Mouse (Mus musculus) gastrocnemius, postnatal 36 days (tissue): ENCODE measurements around the gene Morf4l1. TPM values are rescaled to one million over a fixed set of nuclear protein-coding genes. Genes with fewer than 3 reads are reported as not detected.
"Not testable (repeated sequence)": the region's sequence is repeated elsewhere in the genome, so short reads cannot be mapped to it uniquely, and the experiment has no call there.

Experiments
- DNase-seq, 2 experiments: peaks; one replicate each; pipeline ENCODE4 v3.0.0; 2022
- intact Hi-C: fragments of 180-260 bp; cut with DNase I; formaldehyde crosslinking; loops from one replicate; pipeline ENCODE4 v1.15.1; 2025
- total RNA-seq, 2 experiments: library from RNA; stranded (reverse); gene quantifications; 2 replicates each; pipeline ENCODE4 v1.2.3; 2021

The Morf4l1 gene
- total RNA-seq, 2 experiments from 2014 or later = 167 to 169 TPM

- no peak for DNase-seq
- intact Hi-C loops = no loop called here
Observed at GRCm38 (mm10) chr9:90117234-90117633, 2.7 kb upstream of the Morf4l1 start.

GRCm38 (mm10) chr9:90115308-90115700, 730 bp upstream of the Morf4l1 start:
- intact Hi-C loops = no loop called here
- DNase-seq = no peak

GRCm38 (mm10) chr9:90113651-90114566, 665 bp downstream of the Morf4l1 start:
- DNase-seq = peak; percentile 88
- intact Hi-C loops = no loop called here

GRCm38 (mm10) chr9:90113151-90113550, 1.4 kb downstream of the Morf4l1 start:
- intact Hi-C loops = no loop called here
- no peak for DNase-seq

GRCm38 (mm10) chr9:90109386-90109785, 5.2 kb downstream of the Morf4l1 start:
- intact Hi-C loops = no loop called here
- no peak for DNase-seq

- no peak for DNase-seq
- intact Hi-C loops = no loop called here
Observed at GRCm38 (mm10) chr9:90108272-90108671, 6.3 kb downstream of the Morf4l1 start.

GRCm38 (mm10) chr9:90106915-90107314, 7.7 kb downstream of the Morf4l1 start:
- intact Hi-C loops = no loop called here
- no peak for DNase-seq

- DNase-seq = no peak
- intact Hi-C loops = no loop called here
Observed at GRCm38 (mm10) chr9:90105462-90105861, 9.1 kb downstream of the Morf4l1 start.

- intact Hi-C loops = no loop called here
- DNase-seq = no peak
Observed at GRCm38 (mm10) chr9:90100760-90101159, 13.8 kb downstream of the Morf4l1 start.

GRCm38 (mm10) chr9:90098934-90099333, 15.6 kb downstream of the Morf4l1 start:
- intact Hi-C loops = no loop called here

GRCm38 (mm10) chr9:90089339-90090104, 25.1 kb downstream of the Morf4l1 start:
- DNase-seq = no peak
- intact Hi-C loops = no loop called here

More at GRCm38 (mm10) chr9:90098934-90099333, 15.6 kb downstream of the Morf4l1 start:
- no peak for DNase-seq

- intact Hi-C loops = no loop called here
- no peak for DNase-seq
Observed at GRCm38 (mm10) chr9:90087906-90088485, 26.6 kb downstream of the Morf4l1 start.

GRCm38 (mm10) chr9:90084766-90085468, 29.7 kb downstream of the Morf4l1 start:
- intact Hi-C loops = no loop called here
- DNase-seq = no peak

- intact Hi-C loops = no loop called here
- DNase-seq = no peak
Observed at GRCm38 (mm10) chr9:90084152-90084551, 30.4 kb downstream of the Morf4l1 start.

GRCm38 (mm10) chr9:90082992-90083391, 31.6 kb downstream of the Morf4l1 start:
- intact Hi-C loops = no loop called here

GRCm38 (mm10) chr9:90081961-90082360, 32.6 kb downstream of the Morf4l1 start:
- DNase-seq, intact Hi-C loops: not testable (repeated sequence)

More at GRCm38 (mm10) chr9:90082992-90083391, 31.6 kb downstream of the Morf4l1 start:
- DNase-seq = no peak

- intact Hi-C loops = loop anchor here (2.0 kb wide), 1 partner anchor 250 kb away; no protein-coding TSS in a partner anchor
- DNase-seq = peak; percentile 35 to 62
Observed at GRCm38 (mm10) chr9:90076849-90077461, 37.6 kb downstream of the Morf4l1 start.

- intact Hi-C loops = loop anchor here (2.0 kb wide), 1 partner anchor 249 kb away; no protein-coding TSS in a partner anchor
- no peak for DNase-seq
Observed at GRCm38 (mm10) chr9:90076131-90076530, 38.4 kb downstream of the Morf4l1 start.

- DNase-seq = no peak
- intact Hi-C loops = no loop called here
Observed at GRCm38 (mm10) chr9:90075336-90075735, 39.2 kb downstream of the Morf4l1 start.

GRCm38 (mm10) chr9:90070174-90070573, 44.4 kb downstream of the Morf4l1 start:
- intact Hi-C loops = no loop called here
- no peak for DNase-seq
